Mouse (Mus musculus) intestine, embryonic 15.5 days (tissue): ENCODE results near the gene Cadm1. TPM values are rescaled to one million over a fixed set of nuclear protein-coding genes. Genes with fewer than 3 reads are reported as not detected.

Source experiments
- ATAC-seq: fragments of 200-750 bp; cut with Nextera tagmentation; 2 replicates; pipeline ENCODE4 v1.8.0; 2017; ENCODE audit warnings: moderate TSS enrichment, moderate library complexity
- H3K27ac ChIP-seq: fragments of 300-500 bp; sonication (generic); 2 replicates; pipeline ENCODE4 v1.5.1; 2015; ENCODE audit warnings: mild to moderate bottlenecking, inconsistent platforms
- H3K27me3 ChIP-seq: fragments of 300-500 bp; sonication (generic); replicated peaks from 2 replicates; pipeline ENCODE4 v1.6.1; 2015; ENCODE audit warnings: inconsistent platforms
- H3K36me3 ChIP-seq: fragments of 300-500 bp; sonication (generic); 2 replicates; pipeline ENCODE4 v1.6.1; 2015; ENCODE audit warnings: inconsistent platforms
- H3K4me1 ChIP-seq: fragments of 300-500 bp; sonication (generic); replicated peaks from 2 replicates; pipeline ENCODE4 v1.6.1; 2015; ENCODE audit warnings: inconsistent platforms
- H3K4me2 ChIP-seq: fragments of 300-500 bp; sonication (generic); replicated peaks from 2 replicates; pipeline ENCODE4 v1.6.1; 2015; ENCODE audit warnings: mild to moderate bottlenecking, inconsistent platforms
- H3K4me3 ChIP-seq: fragments of 300-500 bp; sonication (generic); replicated peaks from 2 replicates; pipeline ENCODE4 v1.5.1; 2015; ENCODE audit warnings: inconsistent platforms
- H3K9ac ChIP-seq: fragments of 300-500 bp; sonication (generic); 2 replicates; pipeline ENCODE4 v1.6.1; 2015; ENCODE audit warnings: inconsistent platforms
- H3K9me3 ChIP-seq: fragments of 300-500 bp; sonication (generic); 2 replicates; pipeline ENCODE4 v1.6.1; 2016; ENCODE audit warnings: inconsistent platforms
- WGBS: fragments of 180-500 bp; shearing (Covaris S2); methylation state at CpG from one replicate; pipeline ENCODE4 v1.1.7; 2015; 5-methylcytosine and 5-hydroxymethylcytosine counted together
- polyA plus RNA-seq: library from polyadenylated mRNA; unstranded; fragments of >200 nt; fragmentation: Nextera tagmentation; extraction: Ambion mirVana; gene quantifications from 2 replicates; pipeline ENCODE4 v1.2.1, GENCODE M21; 2015

Cadm1 gene
- polyA plus RNA-seq, 1 experiment from 2014 or later = 45.7 TPM

- ATAC-seq = no peak
- no peaks in the 10 kb centered on the region for H3K27me3 ChIP-seq
- H3K36me3 ChIP-seq = no peaks in the 10 kb centered on the region
- H3K4me3 ChIP-seq = no peak overlapping the region
- H3K4me2 ChIP-seq = no peak overlapping the region
- no peak overlapping the region for H3K27ac ChIP-seq
- H3K9me3 ChIP-seq = no peaks in the 10 kb centered on the region
- no peaks in the 10 kb centered on the region for H3K4me1 ChIP-seq
- no peak overlapping the region for H3K9ac ChIP-seq
- WGBS = 76% methylated on average over 7 of the region's 7 CpGs
These were observed 229.8 kb downstream of the Cadm1 start for GRCm38 (mm10) chr9:47759807-47760206.

GRCm38 (mm10) chr9:47761601-47762000, 231.6 kb downstream of the Cadm1 start:
- Histone ChIP-seq H3K9ac (no peak overlapping the region), H3K36me3 (no peaks in the 10 kb centered on the region), H3K4me1 (peaks cover 9% of the 10 kb centered on the region; the same call in 1 of the 2 replicates), H3K4me3 (no peak overlapping the region), H3K4me2 (no peak overlapping the region), H3K9me3 (no peaks in the 10 kb centered on the region), H3K27me3 (no peaks in the 10 kb centered on the region), H3K27ac (no peak overlapping the region)
- no peak for ATAC-seq
- WGBS = 87% methylated on average over 5 of the region's 5 CpGs

GRCm38 (mm10) chr9:47762913-47763312, 232.9 kb downstream of the Cadm1 start:
- WGBS = 66% methylated on average over 5 of the region's 5 CpGs

GRCm38 (mm10) chr9:47764920-47765319, 234.9 kb downstream of the Cadm1 start:
- Histone ChIP-seq H3K4me1 (peaks cover 9% of the 10 kb centered on the region; the same call in 1 of the 2 replicates), H3K27ac (no peak overlapping the region), H3K27me3 (no peaks in the 10 kb centered on the region), H3K4me3 (no peak overlapping the region), H3K4me2 (0 out of 2 replicates have a peak overlapping the region, but pooled peaks have one; percentile 17), H3K9ac (no peak overlapping the region), H3K9me3 (no peaks in the 10 kb centered on the region), H3K36me3 (no peaks in the 10 kb centered on the region)
- ATAC-seq = no peak
- WGBS = 12% methylated on average over 5 of the region's 5 CpGs

More at GRCm38 (mm10) chr9:47762913-47763312, 232.9 kb downstream of the Cadm1 start:
- Histone ChIP-seq H3K4me3 (no peak overlapping the region), H3K9me3 (no peaks in the 10 kb centered on the region), H3K27ac (no peak overlapping the region), H3K4me2 (no peak overlapping the region), H3K4me1 (peaks cover 9% of the 10 kb centered on the region; the same call in 1 of the 2 replicates), H3K9ac (no peak overlapping the region), H3K36me3 (no peaks in the 10 kb centered on the region), H3K27me3 (no peaks in the 10 kb centered on the region)
- no peak for ATAC-seq

- no peak overlapping the region for H3K27ac ChIP-seq
- H3K27me3 ChIP-seq = no peaks in the 10 kb centered on the region
- WGBS = 48% methylated on average over 13 of the region's 13 CpGs
- H3K9me3 ChIP-seq = no peaks in the 10 kb centered on the region
- no peak overlapping the region for H3K4me3 ChIP-seq
- no peak for ATAC-seq
- 0 out of 2 replicates have a peak overlapping the region, but pooled peaks have one; percentile 17 for H3K4me2 ChIP-seq
- peaks cover 9% of the 10 kb centered on the region; the same call in 1 of the 2 replicates for H3K4me1 ChIP-seq
- no peak overlapping the region for H3K9ac ChIP-seq
- no peaks in the 10 kb centered on the region for H3K36me3 ChIP-seq
These were observed 235.3 kb downstream of the Cadm1 start for GRCm38 (mm10) chr9:47765323-47765722.

GRCm38 (mm10) chr9:47766342-47766741, 236.4 kb downstream of the Cadm1 start:
- H3K4me1 ChIP-seq = peaks cover 16% of the 10 kb centered on the region; the same call in 1 of the 2 replicates
- peak; percentile 77 for ATAC-seq
- H3K9me3 ChIP-seq = no peaks in the 10 kb centered on the region
- no peak overlapping the region for H3K9ac ChIP-seq
- WGBS = 32% methylated on average over 10 of the region's 10 CpGs
- no peak overlapping the region for H3K4me2 ChIP-seq
- no peaks in the 10 kb centered on the region for H3K27me3 ChIP-seq
- no peaks in the 10 kb centered on the region for H3K36me3 ChIP-seq
- H3K27ac ChIP-seq = no peak overlapping the region
- no peak overlapping the region for H3K4me3 ChIP-seq

- H3K4me1 ChIP-seq = peaks cover 14% of the 10 kb centered on the region; the same call in 1 of the 2 replicates
- peak overlapping the region; percentile 3; the same call in 1 of the 2 replicates for H3K4me2 ChIP-seq
- no peaks in the 10 kb centered on the region for H3K27me3 ChIP-seq
- no peak overlapping the region for H3K4me3 ChIP-seq
- 38% methylated on average over 11 of the region's 11 CpGs for WGBS
- no peak overlapping the region for H3K27ac ChIP-seq
- no peaks in the 10 kb centered on the region for H3K36me3 ChIP-seq
- no peak overlapping the region for H3K9ac ChIP-seq
- H3K9me3 ChIP-seq = no peaks in the 10 kb centered on the region
- ATAC-seq = no peak
These were observed 240.9 kb downstream of the Cadm1 start for GRCm38 (mm10) chr9:47770836-47771235.

- no peak for ATAC-seq
- H3K9me3 ChIP-seq = no peaks in the 10 kb centered on the region
- no peak overlapping the region for H3K27ac ChIP-seq
- WGBS = 43% methylated on average over 5 of the region's 5 CpGs
- no peak overlapping the region for H3K9ac ChIP-seq
- no peak overlapping the region for H3K4me3 ChIP-seq
- H3K36me3 ChIP-seq = no peaks in the 10 kb centered on the region
- H3K4me1 ChIP-seq = 0 out of 2 replicates have a peak, but pooled peaks cover 7% of the 10 kb centered on the region
- H3K4me2 ChIP-seq = no peak overlapping the region
- H3K27me3 ChIP-seq = no peaks in the 10 kb centered on the region
These were observed 242.0 kb downstream of the Cadm1 start for GRCm38 (mm10) chr9:47771953-47772352.

GRCm38 (mm10) chr9:47772750-47773149, 242.8 kb downstream of the Cadm1 start:
- H3K4me3 ChIP-seq = no peak overlapping the region
- 81% methylated on average over 6 of the region's 6 CpGs for WGBS
- ATAC-seq = no peak

GRCm38 (mm10) chr9:47776941-47777919, 247.3 kb downstream of the Cadm1 start:
- Histone ChIP-seq H3K27ac (no peak overlapping the region), H3K27me3 (no peaks in the 10 kb centered on the region), H3K36me3 (no peaks in the 10 kb centered on the region), H3K4me1 (no peaks in the 10 kb centered on the region), H3K9ac (no peak overlapping the region), H3K4me3 (no peak overlapping the region), H3K4me2 (no peak overlapping the region), H3K9me3 (no peaks in the 10 kb centered on the region)
- 83% methylated on average over 9 of the region's 9 CpGs for WGBS
- no peak for ATAC-seq

More at GRCm38 (mm10) chr9:47772750-47773149, 242.8 kb downstream of the Cadm1 start:
- H3K9me3 ChIP-seq = no peaks in the 10 kb centered on the region
- no peak overlapping the region for H3K4me2 ChIP-seq
- H3K27ac ChIP-seq = no peak overlapping the region
- H3K9ac ChIP-seq = no peak overlapping the region
- 0 out of 2 replicates have a peak, but pooled peaks cover 7% of the 10 kb centered on the region for H3K4me1 ChIP-seq
- H3K36me3 ChIP-seq = no peaks in the 10 kb centered on the region
- H3K27me3 ChIP-seq = no peaks in the 10 kb centered on the region

GRCm38 (mm10) chr9:47778438-47778837, 248.5 kb downstream of the Cadm1 start:
- WGBS = 63% methylated on average over 11 of the region's 11 CpGs
- no peak overlapping the region for H3K4me2 ChIP-seq
- H3K4me1 ChIP-seq = no peaks in the 10 kb centered on the region
- no peak overlapping the region for H3K9ac ChIP-seq
- no peak for ATAC-seq
- H3K9me3 ChIP-seq = no peaks in the 10 kb centered on the region
- no peak overlapping the region for H3K27ac ChIP-seq
- H3K27me3 ChIP-seq = no peaks in the 10 kb centered on the region
- no peak overlapping the region for H3K4me3 ChIP-seq
- H3K36me3 ChIP-seq = no peaks in the 10 kb centered on the region

- no peaks in the 10 kb centered on the region for H3K36me3 ChIP-seq
- H3K27me3 ChIP-seq = no peaks in the 10 kb centered on the region
- no peaks in the 10 kb centered on the region for H3K4me1 ChIP-seq
- WGBS = 79% methylated on average over 6 of the region's 6 CpGs
- H3K27ac ChIP-seq = no peak overlapping the region
- H3K9ac ChIP-seq = no peak overlapping the region
- H3K4me2 ChIP-seq = no peak overlapping the region
- ATAC-seq = no peak
- H3K9me3 ChIP-seq = no peaks in the 10 kb centered on the region
- no peak overlapping the region for H3K4me3 ChIP-seq
These were observed 249.3 kb downstream of the Cadm1 start for GRCm38 (mm10) chr9:47779291-47779690.
